Mouse (Mus musculus) central nervous system, embryonic 14 days (tissue): ENCODE data around the gene Gm36028. TPM values are rescaled to one million over a fixed set of nuclear protein-coding genes. Genes with fewer than 3 reads are reported as not detected.

Experiments used
- polyA plus RNA-seq: library from polyadenylated mRNA; depleted of rRNA; stranded (reverse); fragments of >200 nt; gene quantifications from 2 replicates; pipeline ENCODE4 v1.2.3, GENCODE M21; 2012; rRNA removed

The Gm36028 gene
- polyA plus RNA-seq, result 0.32 and 0.41 TPM in 2 replicates

DNA sequence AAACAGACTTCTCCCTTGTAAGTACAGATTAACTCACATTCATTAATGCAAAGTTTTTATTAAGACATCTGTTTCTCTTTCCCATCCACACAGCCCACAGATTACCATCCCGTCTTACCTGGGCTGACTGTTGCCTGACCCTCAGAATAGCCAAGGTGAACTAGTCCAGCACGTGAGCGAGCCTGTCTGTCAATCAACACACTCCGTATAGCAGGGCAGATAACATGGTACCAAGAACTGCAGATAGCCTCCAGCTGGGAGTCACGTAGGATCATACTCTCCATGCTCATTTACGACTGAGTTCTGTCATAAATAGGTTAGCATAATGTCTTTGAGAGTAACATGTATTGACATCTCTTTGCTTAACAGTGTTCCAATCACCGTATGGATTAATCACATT is at the start of gene Gm36028:
Gene Gm36028, minus strand, starts transcription at position 118 of the 400 bp plus-strand sequence.

DNA sequence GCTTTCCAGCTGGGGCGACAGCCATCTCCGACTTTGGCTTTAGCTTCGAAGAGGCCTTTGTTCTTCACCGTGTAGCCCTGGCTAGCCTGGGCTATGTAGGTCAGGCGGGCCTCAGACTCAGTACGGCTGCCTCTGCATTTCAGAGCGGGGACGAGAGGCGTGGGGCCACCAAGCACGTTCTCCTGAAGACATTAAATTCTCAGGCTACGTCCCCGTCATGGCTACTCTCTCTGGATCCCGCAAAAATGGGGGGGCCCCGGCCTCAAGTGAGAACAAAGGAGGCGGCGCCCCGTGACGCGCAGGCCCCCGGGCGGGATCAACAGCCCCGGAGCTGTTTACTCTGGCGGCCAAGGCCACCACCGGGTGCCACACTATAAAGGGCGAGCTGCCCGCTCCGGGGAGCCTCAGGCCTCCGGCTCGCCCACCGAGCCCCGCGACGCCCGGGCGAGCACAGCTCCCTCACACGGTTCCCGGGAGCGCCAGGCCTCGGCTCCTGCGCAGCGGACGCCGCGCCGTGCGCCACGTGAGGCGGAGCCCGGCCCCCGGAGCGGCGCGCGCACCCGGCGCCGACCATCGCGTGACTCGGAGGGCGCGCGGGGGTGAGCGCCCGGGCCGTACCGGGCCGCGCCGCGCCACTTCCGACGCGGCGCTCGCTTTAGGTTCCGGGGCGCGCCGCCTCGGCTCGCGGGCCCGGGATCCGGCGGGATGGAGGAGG is 7.0 kb upstream of the Gm36028 start, which contains the start of gene Lrrc58:
Gene Lrrc58, plus strand, starts transcription at position 599 of the 715 bp plus-strand sequence.

Other genes with a start within 250 kb of the Gm36028 start
- 58.0 and 60.4 TPM in 2 replicates for gene Ndufb4, start 206.7 kb downstream of the Gm36028 start, polyA plus RNA-seq
- 83.6 and 186 TPM in 2 replicates for gene Fstl1, start 84.3 kb downstream of the Gm36028 start, polyA plus RNA-seq
- 21.6 and 22.9 TPM in 2 replicates for gene Lrrc58, start 7.2 kb upstream of the Gm36028 start, polyA plus RNA-seq
- 5.9 and 6.6 TPM in 2 replicates for gene Gpr156, start 55.4 kb upstream of the Gm36028 start, polyA plus RNA-seq
- 42.5 and 45.2 TPM in 2 replicates for gene Gsk3b, start 227.9 kb upstream of the Gm36028 start, polyA plus RNA-seq